Mouse (Mus musculus): ENCODE results near the gene Ugt1a2. TPM values are rescaled to one million over a fixed set of nuclear protein-coding genes. Genes with fewer than 3 reads are reported as not detected.

Ugt1a2 gene
- total RNA-seq, 1 experiment = not detected

GRCm38 (mm10) chr1:88215466-88216380, 15.3 kb downstream of the Ugt1a2 start:
- Histone ChIP-seq H3K4me3 (ENCODE audit: insufficient read depth in 1 of 2, low read depth in 1 of 2, low read length in 2 of 2, poor library complexity in 1 of 2, severe bottlenecking in 1 of 2) (no peak overlapping the region), H3K4me1 (ENCODE audit: control insufficient read depth in 2 of 2, insufficient read depth in 2 of 2, low read length in 2 of 2, poor library complexity in 1 of 2) (no peaks in the 10 kb centered on the region), H3K36me3 (ENCODE audit: control insufficient read depth, insufficient read depth, low read length, poor library complexity, severe bottlenecking) (no peaks in the 10 kb centered on the region), H3K9me3 (ENCODE audit: control insufficient read depth, insufficient read depth, low read depth, low read length) (no peaks in the 10 kb centered on the region), H3K27ac (ENCODE audit: insufficient read depth, low read depth, low read length, poor library complexity, severe bottlenecking) (no peak overlapping the region), H3K9ac (ENCODE audit: insufficient read depth, low read depth, low read length, poor library complexity, severe bottlenecking) (no peak overlapping the region)
- TF ChIP-seq ZNF384 (IDR thresholded peaks at IDR 0.05; ENCODE audit: low read depth, low read length) (no peak), ZC3H11A (IDR thresholded peaks at IDR 0.05; ENCODE audit: borderline replicate concordance, low read depth, low read length) (no peak), MAFK (IDR thresholded peaks at IDR 0.05; ENCODE audit: insufficient read depth, low read depth, low read length) (no peak), HCFC1 (IDR thresholded peaks at IDR 0.05; ENCODE audit: borderline replicate concordance, insufficient read depth, low read length) (no peak), CHD2 (IDR thresholded peaks at IDR 0.05; ENCODE audit: low read depth, low read length) (no peak)
- DNase-seq (ENCODE audit: low read depth, low spot score) = no peak
- in situ Hi-C loops (cut with MboI; ENCODE audit: low sequenced_read_pairs in 2 of 2, unreplicated experiment in 2 of 2) = no loop called here

DNA sequence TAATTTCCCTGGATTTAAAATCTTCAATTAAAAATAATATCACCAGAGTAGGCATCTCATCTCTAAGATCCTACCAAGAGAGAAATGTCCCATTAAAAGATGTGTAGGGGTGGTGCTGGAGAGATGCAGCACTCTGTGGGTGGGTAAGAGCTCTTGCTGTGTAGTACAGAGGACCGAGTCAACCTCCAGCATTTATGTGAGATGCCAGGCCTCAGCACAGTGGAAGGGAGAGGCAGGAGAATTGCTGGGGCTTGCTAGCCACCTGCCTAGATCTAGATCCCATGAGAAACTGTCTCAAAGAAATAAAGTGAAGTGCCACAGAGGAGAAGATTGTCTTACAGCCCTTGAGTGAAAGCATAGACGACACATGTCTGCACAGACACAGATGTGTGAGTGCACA, 16.1 kb downstream of the Ugt1a2 start:
- Histone ChIP-seq H3K4me3 (ENCODE audit: insufficient read depth in 1 of 2, low read depth in 1 of 2, low read length in 2 of 2, poor library complexity in 1 of 2, severe bottlenecking in 1 of 2) (no peak overlapping the region), H3K27ac (ENCODE audit: insufficient read depth, low read depth, low read length, poor library complexity, severe bottlenecking) (no peak overlapping the region), H3K4me1 (ENCODE audit: control insufficient read depth in 2 of 2, insufficient read depth in 2 of 2, low read length in 2 of 2, poor library complexity in 1 of 2) (no peaks in the 10 kb centered on the region), H3K9ac (ENCODE audit: insufficient read depth, low read depth, low read length, poor library complexity, severe bottlenecking) (no peak overlapping the region), H3K9me3 (ENCODE audit: control insufficient read depth, insufficient read depth, low read depth, low read length) (no peaks in the 10 kb centered on the region), H3K36me3 (ENCODE audit: control insufficient read depth, insufficient read depth, low read length, poor library complexity, severe bottlenecking) (no peaks in the 10 kb centered on the region)
- TF ChIP-seq ZC3H11A (IDR thresholded peaks at IDR 0.05; ENCODE audit: borderline replicate concordance, low read depth, low read length) (no peak), CHD2 (IDR thresholded peaks at IDR 0.05; ENCODE audit: low read depth, low read length) (no peak), ZNF384 (IDR thresholded peaks at IDR 0.05; ENCODE audit: low read depth, low read length) (no peak), HCFC1 (IDR thresholded peaks at IDR 0.05; ENCODE audit: borderline replicate concordance, insufficient read depth, low read length) (no peak), MAFK (IDR thresholded peaks at IDR 0.05; ENCODE audit: insufficient read depth, low read depth, low read length) (no peak)
- DNase-seq (ENCODE audit: low read depth, low spot score) = no peak
- in situ Hi-C loops (cut with MboI; ENCODE audit: low sequenced_read_pairs in 2 of 2, unreplicated experiment in 2 of 2) = no loop called here

- Histone ChIP-seq H3K9me3 (ENCODE audit: control insufficient read depth, insufficient read depth, low read depth, low read length) (no peaks in the 10 kb centered on the region), H3K27ac (ENCODE audit: insufficient read depth, low read depth, low read length, poor library complexity, severe bottlenecking) (no peak overlapping the region), H3K4me3 (ENCODE audit: insufficient read depth in 1 of 2, low read depth in 1 of 2, low read length in 2 of 2, poor library complexity in 1 of 2, severe bottlenecking in 1 of 2) (no peak overlapping the region), H3K9ac (ENCODE audit: insufficient read depth, low read depth, low read length, poor library complexity, severe bottlenecking) (no peak overlapping the region), H3K36me3 (ENCODE audit: control insufficient read depth, insufficient read depth, low read length, poor library complexity, severe bottlenecking) (no peaks in the 10 kb centered on the region), H3K4me1 (ENCODE audit: control insufficient read depth in 2 of 2, insufficient read depth in 2 of 2, low read length in 2 of 2, poor library complexity in 1 of 2) (no peaks in the 10 kb centered on the region)
- TF ChIP-seq MAFK (IDR thresholded peaks at IDR 0.05; ENCODE audit: insufficient read depth, low read depth, low read length) = no peak
- TF ChIP-seq ZC3H11A (IDR thresholded peaks at IDR 0.05; ENCODE audit: borderline replicate concordance, low read depth, low read length) = no peak
- no peak for TF ChIP-seq HCFC1 (IDR thresholded peaks at IDR 0.05; ENCODE audit: borderline replicate concordance, insufficient read depth, low read length)
- no peak for TF ChIP-seq CHD2 (IDR thresholded peaks at IDR 0.05; ENCODE audit: low read depth, low read length)
- DNase-seq (ENCODE audit: low read depth, low spot score) = no peak
- in situ Hi-C loops (cut with MboI; ENCODE audit: low sequenced_read_pairs in 2 of 2, unreplicated experiment in 2 of 2) = no loop called here
These were observed 16.7 kb downstream of the Ugt1a2 start for GRCm38 (mm10) chr1:88217144-88217543.

- Histone ChIP-seq H3K27ac (ENCODE audit: insufficient read depth, low read depth, low read length, poor library complexity, severe bottlenecking) (no peak overlapping the region), H3K9ac (ENCODE audit: insufficient read depth, low read depth, low read length, poor library complexity, severe bottlenecking) (no peak overlapping the region), H3K36me3 (ENCODE audit: control insufficient read depth, insufficient read depth, low read length, poor library complexity, severe bottlenecking) (no peaks in the 10 kb centered on the region), H3K4me1 (ENCODE audit: control insufficient read depth in 2 of 2, insufficient read depth in 2 of 2, low read length in 2 of 2, poor library complexity in 1 of 2) (no peaks in the 10 kb centered on the region), H3K4me3 (ENCODE audit: insufficient read depth in 1 of 2, low read depth in 1 of 2, low read length in 2 of 2, poor library complexity in 1 of 2, severe bottlenecking in 1 of 2) (no peak overlapping the region), H3K9me3 (ENCODE audit: control insufficient read depth, insufficient read depth, low read depth, low read length) (no peaks in the 10 kb centered on the region)
- TF ChIP-seq HCFC1 (IDR thresholded peaks at IDR 0.05; ENCODE audit: borderline replicate concordance, insufficient read depth, low read length) (no peak), MAFK (IDR thresholded peaks at IDR 0.05; ENCODE audit: insufficient read depth, low read depth, low read length) (no peak), ZC3H11A (IDR thresholded peaks at IDR 0.05; ENCODE audit: borderline replicate concordance, low read depth, low read length) (no peak), ZNF384 (IDR thresholded peaks at IDR 0.05; ENCODE audit: low read depth, low read length) (no peak), CHD2 (IDR thresholded peaks at IDR 0.05; ENCODE audit: low read depth, low read length) (no peak)
- in situ Hi-C loops (cut with MboI; ENCODE audit: low sequenced_read_pairs in 2 of 2, unreplicated experiment in 2 of 2) = no loop called here
- DNase-seq (ENCODE audit: low read depth, low spot score) = no peak
These were observed 17.2 kb downstream of the Ugt1a2 start for GRCm38 (mm10) chr1:88217576-88217975.

Measured in ES-E14 (cell line).